10 mouse cellular contexts compared by ENCODE assay signal in the genomic region with DNA sequence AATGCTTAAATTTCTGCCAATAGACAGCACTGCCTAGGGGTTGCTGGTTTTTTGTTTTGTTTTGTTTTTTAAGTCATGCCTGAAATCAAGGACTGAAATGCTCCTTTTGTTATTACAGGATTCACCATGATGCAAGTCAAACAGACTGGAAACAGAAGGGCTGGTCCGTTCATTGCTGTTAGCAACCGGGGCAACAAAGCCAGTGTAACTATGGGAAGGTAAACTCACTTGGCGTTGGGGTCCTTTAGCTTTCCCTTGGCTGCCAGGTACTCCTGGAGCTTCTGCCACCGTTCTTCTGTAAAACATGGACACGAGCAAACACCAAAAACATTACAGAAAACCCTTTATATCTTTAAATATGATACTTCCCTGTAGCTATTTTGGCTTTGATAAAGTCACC. TPM values are rescaled to one million over a fixed set of nuclear protein-coding genes. Genes with fewer than 3 reads are reported as not detected.
DNase-seq lines count a peak whose midpoint lies in the region; ATAC-seq and TF ChIP-seq lines count a peak whose summit lies in the region.
"Had no signal": no experiment of that assay in that cellular context is flagged by ENCODE, and none has a peak within 500 bp of the region (broad histone marks: within the 10 kb centered on the region; RNA-seq: fewer than 3 reads in every experiment).

No protein-coding gene starts in this region.

- no peak for ATAC-seq in forebrain, embryonic 11.5 days (replicated peaks; ENCODE audit: low FRiP score)
- no peak for ATAC-seq in liver, embryonic 13.5 days (ENCODE audit: low read depth)
- ATAC-seq in megakaryocyte progenitor cell, adult 5-6 weeks (replicated peaks; ENCODE audit: poor library complexity), result no peak

- intact Hi-C loops in heart, adult 2 months (cut with DNase I), result loop anchor here (5.0 kb wide), 2 partner anchors 96 to 329 kb away; a partner anchor contains a TSS

- no peak overlapping the region for H3K9ac ChIP-seq in heart, adult 2 months (ENCODE audit: low read depth, low read length)
- peak overlapping the region; percentile 90 for H3K9ac ChIP-seq in forebrain, embryonic 11.5 days (ENCODE audit: low read length)
- peak overlapping the region; percentile 93 for H3K9ac ChIP-seq in liver, embryonic 13.5 days

- no peaks in the 10 kb centered on the region for H3K36me3 ChIP-seq in heart, adult 2 months (ENCODE audit: control insufficient read depth, insufficient read depth, low read length)
- peaks cover 21% of the 10 kb centered on the region for H3K36me3 ChIP-seq in C2C12 (ENCODE audit: control insufficient read depth, insufficient read depth)
- no peaks in the 10 kb centered on the region for H3K36me3 ChIP-seq in forebrain, embryonic 11.5 days (ENCODE audit: control insufficient read depth, insufficient read depth, low read length)
- H3K36me3 ChIP-seq in liver, embryonic 13.5 days, result peaks cover 20% of the 10 kb centered on the region

- no peak overlapping the region for H3K4me3 ChIP-seq in heart, adult 2 months
- peak overlapping the region; percentile 95 for H3K4me3 ChIP-seq in C2C12 (ENCODE audit: insufficient read depth, poor library complexity, severe bottlenecking)
- peak overlapping the region; percentile 86 for H3K4me3 ChIP-seq in forebrain, embryonic 11.5 days (ENCODE audit: low read depth, low read length)
- H3K4me3 ChIP-seq in liver, embryonic 13.5 days (replicated peaks), result peak overlapping the region; percentile 89

- H3K9me3 ChIP-seq in forebrain, embryonic 11.5 days (ENCODE audit: control insufficient read depth, low read length), result no peaks in the 10 kb centered on the region
- no peaks in the 10 kb centered on the region for H3K9me3 ChIP-seq in liver, embryonic 13.5 days (replicated peaks)

- H3K79me2 ChIP-seq in heart, adult 2 months (replicated peaks; ENCODE audit: control insufficient read depth, insufficient read depth, low read length), result no peaks in the 10 kb centered on the region; the same call in 1 of the 2 replicates
- H3K79me2 ChIP-seq in C2C12 (ENCODE audit: control insufficient read depth, insufficient read depth), result peaks cover 28% of the 10 kb centered on the region

- peak overlapping the region; percentile 85 for H3ac ChIP-seq in C2C12 (ENCODE audit: control insufficient read depth, insufficient read length, low read depth)

- DNase-seq in heart, adult 11 months, result peak; percentile 87
- no peak for DNase-seq in heart, adult 2 months
- no peak for DNase-seq in forebrain, embryonic 11.5 days (ENCODE audit: low spot score)
- no peak for DNase-seq in liver, embryonic 13.5 days
- no peak for DNase-seq in left cerebral cortex, adult 9 months (ENCODE audit: low spot score in 2 of 2)
- DNase-seq in adrenal gland, adult 18-20 months (ENCODE audit: low spot score in 2 of 2), result no peak
- DNase-seq: cerebellum, adult 2 months; lung, adult 18-20 months had no signal

- peak overlapping the region; percentile 84 for H3K4me2 ChIP-seq in forebrain, embryonic 11.5 days (ENCODE audit: low read depth, low read length, severe bottlenecking)
- peak overlapping the region; percentile 83 for H3K4me2 ChIP-seq in liver, embryonic 13.5 days

- H3K27ac ChIP-seq in heart, adult 2 months, result no peak overlapping the region
- H3K27ac ChIP-seq in forebrain, embryonic 11.5 days (ENCODE audit: low read depth, low read length), result no peak overlapping the region
- peak overlapping the region; percentile 98 for H3K27ac ChIP-seq in liver, embryonic 13.5 days

- H3K4me1 ChIP-seq in heart, adult 2 months (ENCODE audit: control insufficient read depth, insufficient read depth, low read length), result no peaks in the 10 kb centered on the region
- H3K4me1 ChIP-seq in forebrain, embryonic 11.5 days (replicated peaks; ENCODE audit: control insufficient read depth, insufficient read depth, low read length), result peaks cover 7% of the 10 kb centered on the region; the same call in 1 of the 2 replicates
- peaks cover 35% of the 10 kb centered on the region for H3K4me1 ChIP-seq in liver, embryonic 13.5 days (replicated peaks)

- no peak for TF ChIP-seq CTCF in heart, adult 2 months (IDR thresholded peaks at IDR 0.05)
- TF ChIP-seq CTCF in C2C12 (IDR thresholded peaks at IDR 0.05; ENCODE audit: control insufficient read depth, insufficient read depth, insufficient read length), result no peak

- H3K27me3 ChIP-seq in heart, adult 2 months (ENCODE audit: control insufficient read depth, insufficient read depth, low read length), result no peaks in the 10 kb centered on the region
- no peaks in the 10 kb centered on the region for H3K27me3 ChIP-seq in C2C12 (ENCODE audit: control insufficient read depth, insufficient read depth, insufficient read length)
- no peaks in the 10 kb centered on the region for H3K27me3 ChIP-seq in forebrain, embryonic 11.5 days (ENCODE audit: control insufficient read depth, insufficient read depth, low read length)
- H3K27me3 ChIP-seq in liver, embryonic 13.5 days, result peaks cover 10% of the 10 kb centered on the region

- H3K79me3 ChIP-seq in C2C12 (ENCODE audit: low read depth), result peaks cover 26% of the 10 kb centered on the region

- no peak for TF ChIP-seq EP300 in heart, adult 2 months (IDR thresholded peaks at IDR 0.05; ENCODE audit: insufficient read depth, low read depth, low read length)

- 40% methylated on average over 5 of the region's 5 CpGs for WGBS in heart, adult 2 months
- WGBS in forebrain, embryonic 11.5 days, result 67% methylated on average over 5 of the region's 5 CpGs
- 50% methylated on average over 5 of the region's 5 CpGs for WGBS in liver, embryonic 13.5 days (ENCODE audit: insufficient replicate concordance)

- no peak for TF ChIP-seq POLR2A in heart, adult 2 months (IDR thresholded peaks at IDR 0.05; ENCODE audit: insufficient read depth, low read depth, low read length)

TF ChIP-seq in C2C12, 6 proteins besides CTCF, POLR2A, EP300 and RAD21:
- TF ChIP-seq MYOD1 (IDR thresholded peaks at IDR 0.05; ENCODE audit: control insufficient read depth, insufficient read length, low read depth), result no peak
- no peak for TF ChIP-seq MYOG (IDR thresholded peaks at IDR 0.05; ENCODE audit: control insufficient read depth, extremely low read depth, insufficient read length)

RNA-seq across cellular contexts. Expression of a gene that starts 0.9 kb away (rescaled TPM):
- total RNA-seq in heart, adult 2 months (2021), result under 1 TPM; 0.29 to 0.55 TPM
- polyA plus RNA-seq in heart, adult 2 months (2012; rRNA removed), result 0.08 and 0.20 TPM in 2 replicates
- 17.9 TPM for polyA plus RNA-seq in C2C12 (2012; fragmentation: generic; extraction: Trizol)
- polyA plus RNA-seq in forebrain, embryonic 11.5 days (2014; fragmentation: Nextera tagmentation; extraction: Ambion mirVana), result 95.3 and 97.5 TPM in 2 replicates
- 22.5 and 36.2 TPM in 2 replicates for polyA plus RNA-seq in liver, embryonic 13.5 days (2015; fragmentation: Nextera tagmentation; extraction: Ambion mirVana)
- 89.0 and 91.6 TPM in 2 replicates for total RNA-seq in megakaryocyte progenitor cell, adult 5-6 weeks (2015)
- 58.9 and 59.7 TPM in 2 replicates for total RNA-seq in megakaryocyte progenitor cell, adult 5-6 weeks (2017)
- total RNA-seq in adrenal gland, adult 18-20 months (2021), result under 1 TPM; 0.64 to 0.99 TPM

RNA-seq across cellular contexts. Expression of a gene that starts 13.7 kb away (rescaled TPM):
- not detected for total RNA-seq in heart, adult 2 months (2021)
- polyA plus RNA-seq in heart, adult 2 months (2012; rRNA removed), result not detected in 2 replicates
- not detected for polyA plus RNA-seq in C2C12 (2012; fragmentation: generic; extraction: Trizol)
- 0.12 TPM in 1 of 2 replicates, not detected in the other for polyA plus RNA-seq in forebrain, embryonic 11.5 days (2014; fragmentation: Nextera tagmentation; extraction: Ambion mirVana)
- 3.7 and 5.5 TPM in 2 replicates for polyA plus RNA-seq in liver, embryonic 13.5 days (2015; fragmentation: Nextera tagmentation; extraction: Ambion mirVana)
- not detected in 2 replicates for total RNA-seq in megakaryocyte progenitor cell, adult 5-6 weeks (2015)
- total RNA-seq in megakaryocyte progenitor cell, adult 5-6 weeks (2017), result not detected in 2 replicates
- total RNA-seq in adrenal gland, adult 18-20 months (2021), result under 1 TPM in 1 of 2 experiments, not detected in 1; 0.29 TPM

Comparison
In these comparisons a context has a peak if more than half of its experiments do, and no peak if none do; other contexts are left out.
1. RNA of a gene that starts 0.9 kb away (polyA plus RNA-seq): 95.3 to 97.5 TPM in forebrain, embryonic 11.5 days, 22.5 to 36.2 TPM in liver, embryonic 13.5 days and 17.9 TPM in C2C12 (single experiment); 0.08 to 0.20 TPM in heart, adult 2 months; every median in the first group is over 10 times any median in the second.